Mouse (Mus musculus) small intestine, adult 2 months (tissue): ENCODE data around the gene Uap1l1. TPM values are rescaled to one million over a fixed set of nuclear protein-coding genes. Genes with fewer than 3 reads are reported as not detected.

Source experiments
- H3K27ac ChIP-seq: fragments of 200-500 bp; 2 replicates; pipeline ENCODE4 v1.5.1; 2012; ENCODE audit warnings: low read depth, low read length, control low read depth, inconsistent platforms; ENCODE audit not compliant: insufficient read depth
- H3K27me3 ChIP-seq: fragments of 200-500 bp; 2 replicates; pipeline ENCODE4 v1.6.1; 2012; ENCODE audit warnings: mild to moderate bottlenecking, moderate library complexity, low read length, inconsistent platforms; ENCODE audit not compliant: control insufficient read depth, insufficient read depth
- H3K36me3 ChIP-seq: fragments of 200-500 bp; 2 replicates; pipeline ENCODE4 v1.6.1; 2012; ENCODE audit warnings: mild to moderate bottlenecking, low read length, control low read depth, inconsistent platforms; ENCODE audit not compliant: control insufficient read depth, insufficient read depth
- H3K4me1 ChIP-seq: fragments of 200-500 bp; 2 replicates; pipeline ENCODE4 v1.6.1; 2012; ENCODE audit warnings: low read length, inconsistent platforms, mixed read lengths; ENCODE audit not compliant: control insufficient read depth, insufficient read depth, insufficient read length
- H3K4me3 ChIP-seq: fragments of 200-500 bp; 2 replicates; pipeline ENCODE4 v1.5.1; 2012; ENCODE audit warnings: low read depth, mild to moderate bottlenecking, control low read depth, inconsistent platforms, low read length, moderate library complexity
- CTCF ChIP-seq: fragments of 200-500 bp; IDR thresholded peaks from 2 replicates; pipeline ENCODE4 v1.5.1; 2012; ENCODE audit warnings: low read depth, mild to moderate bottlenecking, control low read depth, inconsistent platforms, low read length, moderate library complexity, mixed read lengths; ENCODE audit not compliant: insufficient replicate concordance, insufficient read length; ENCODE audit errors: extremely low read depth
- POLR2A ChIP-seq: fragments of 200-500 bp; IDR thresholded peaks from 2 replicates; pipeline ENCODE4 v1.6.1; 2012; ENCODE audit warnings: low read depth, mild to moderate bottlenecking, control low read depth, inconsistent platforms, low read length, moderate library complexity
- WGBS: fragments of 180-500 bp; shearing (Covaris S2); methylation state at CpG from one replicate; pipeline ENCODE4 v1.1.7; 2018; 5-methylcytosine and 5-hydroxymethylcytosine counted together
- polyA plus RNA-seq: library from polyadenylated mRNA; depleted of rRNA; stranded (reverse); fragments of >200 nt; gene quantifications from 2 replicates; pipeline ENCODE4 v1.2.3, GENCODE M21; 2012

The Uap1l1 gene
- polyA plus RNA-seq, 1 experiment: 360 TPM

- H3K27me3 ChIP-seq: no peaks in the 10 kb centered on the region; the same call in 1 of the 2 replicates
- no peak overlapping the region for H3K4me3 ChIP-seq
- TF ChIP-seq POLR2A: no peak
- TF ChIP-seq CTCF: no peak
- peaks cover 15% of the 10 kb centered on the region; the same call in 1 of the 2 replicates for H3K4me1 ChIP-seq
- H3K27ac ChIP-seq: no peak overlapping the region
- WGBS: 58% methylated on average over 3 of the region's 3 CpGs
- H3K36me3 ChIP-seq: no peaks in the 10 kb centered on the region
Observed at GRCm38 (mm10) chr2:25394281-25395221, 29.1 kb upstream of the Uap1l1 start.

- no peak for TF ChIP-seq CTCF
- H3K4me1 ChIP-seq: peaks cover 8% of the 10 kb centered on the region; the same call in 1 of the 2 replicates
- H3K27ac ChIP-seq: no peak overlapping the region
- no peak overlapping the region for H3K4me3 ChIP-seq
- no peaks in the 10 kb centered on the region for H3K27me3 ChIP-seq
- 77% methylated on average over 5 of the region's 5 CpGs for WGBS
- H3K36me3 ChIP-seq: no peaks in the 10 kb centered on the region
Observed at GRCm38 (mm10) chr2:25391266-25391665, 25.8 kb upstream of the Uap1l1 start.

DNA sequence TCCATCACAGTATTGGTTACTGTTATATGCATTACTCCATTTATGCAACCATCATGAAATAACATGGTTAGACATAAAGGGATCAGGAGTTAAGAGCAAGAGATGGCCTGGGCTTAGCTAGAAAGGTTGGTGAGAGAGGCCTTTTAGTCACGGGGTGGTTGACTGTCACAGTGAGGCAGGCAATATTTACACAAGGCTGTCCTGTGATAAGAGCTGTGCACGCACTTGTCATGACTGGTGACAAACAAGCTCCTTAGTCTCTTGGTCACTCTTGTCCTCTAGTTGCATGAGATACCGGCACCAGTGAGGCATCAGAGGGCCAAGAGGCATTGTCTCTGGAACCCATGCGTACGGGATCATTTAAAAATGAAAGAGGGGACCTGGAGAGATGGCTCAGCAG, 19.0 kb upstream of the Uap1l1 start:
- Histone ChIP-seq H3K27me3 (no peaks in the 10 kb centered on the region), H3K36me3 (no peaks in the 10 kb centered on the region), H3K4me1 (no peaks in the 10 kb centered on the region), H3K27ac (no peak overlapping the region), H3K4me3 (no peak overlapping the region)
- 39% methylated on average over 5 of the region's 5 CpGs for WGBS
- no peak for TF ChIP-seq CTCF
- no peak for TF ChIP-seq POLR2A

DNA sequence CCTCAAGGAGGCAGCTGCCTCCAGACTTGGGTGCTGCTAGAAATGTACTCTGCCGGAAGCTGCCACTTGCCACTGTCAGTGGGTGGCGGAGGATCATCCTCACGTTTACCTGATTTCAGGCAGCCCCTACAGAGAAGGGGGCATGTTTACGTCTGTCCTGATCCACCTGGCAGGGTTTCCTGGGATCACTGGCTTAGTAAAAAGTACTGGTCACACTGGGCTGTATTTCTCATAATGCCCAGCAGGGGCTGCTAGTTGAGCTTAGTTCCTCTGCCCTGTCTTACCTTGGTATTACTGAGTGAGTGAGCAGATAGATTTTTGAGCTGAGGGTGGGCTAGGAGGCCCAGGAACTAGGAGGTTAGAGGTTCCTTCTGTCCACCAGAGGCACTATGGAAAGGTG, 11.1 kb upstream of the Uap1l1 start:
- no peak overlapping the region for H3K4me3 ChIP-seq
- 72% methylated on average over 4 of the region's 4 CpGs for WGBS
- H3K27me3 ChIP-seq: no peaks in the 10 kb centered on the region
- no peak for TF ChIP-seq POLR2A
- TF ChIP-seq CTCF: peak; percentile 47; the same call in 1 of the 2 replicates
- no peaks in the 10 kb centered on the region for H3K36me3 ChIP-seq
- H3K27ac ChIP-seq: no peak overlapping the region
- H3K4me1 ChIP-seq: peaks cover 17% of the 10 kb centered on the region

DNA sequence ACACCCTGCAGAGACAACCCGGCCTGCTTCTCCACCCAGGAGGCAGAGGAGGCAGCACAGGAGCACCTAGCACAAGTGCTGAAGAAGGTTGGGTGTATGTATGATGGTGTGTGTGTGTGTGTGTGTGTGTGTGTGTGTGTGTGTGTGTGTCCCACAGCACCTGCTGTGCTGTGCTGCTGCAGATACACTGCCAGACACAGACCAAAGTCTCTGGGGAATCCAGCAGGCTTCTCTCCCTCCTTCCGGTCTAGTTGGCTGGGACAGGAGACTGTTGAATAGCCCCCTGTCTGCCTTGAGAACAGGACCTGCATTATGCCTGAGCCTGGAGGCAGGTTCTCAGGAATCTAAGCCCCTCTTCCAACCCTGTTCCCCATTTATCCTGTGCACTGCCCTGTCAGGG, 7.9 kb upstream of the Uap1l1 start:
- no peak for TF ChIP-seq POLR2A
- no peak for TF ChIP-seq CTCF
- H3K36me3 ChIP-seq: no peaks in the 10 kb centered on the region
- no peak overlapping the region for H3K27ac ChIP-seq
- H3K4me3 ChIP-seq: peak overlapping the region; percentile 83
- H3K27me3 ChIP-seq: no peaks in the 10 kb centered on the region
- WGBS: 29% methylated on average over 2 of the region's 2 CpGs
- H3K4me1 ChIP-seq: peaks cover 21% of the 10 kb centered on the region

- H3K4me3 ChIP-seq: peak overlapping the region; percentile 83
- peaks cover 25% of the 10 kb centered on the region for H3K4me1 ChIP-seq
- 1% methylated on average over 42 of the region's 42 CpGs for WGBS
Observed at GRCm38 (mm10) chr2:25372644-25373391, 7.3 kb upstream of the Uap1l1 start.

More at GRCm38 (mm10) chr2:25372644-25373391, 7.3 kb upstream of the Uap1l1 start:
- no peaks in the 10 kb centered on the region for H3K36me3 ChIP-seq
- H3K27ac ChIP-seq: no peak overlapping the region
- TF ChIP-seq CTCF: no peak
- TF ChIP-seq POLR2A: no peak
- H3K27me3 ChIP-seq: no peaks in the 10 kb centered on the region
